Mouse (Mus musculus): Measurements from ENCODE around the gene Coq2. TPM values are rescaled to one million over a fixed set of nuclear protein-coding genes. Genes with fewer than 3 reads are reported as not detected.

The Coq2 gene
- total RNA-seq, 1 experiment, result 27.4 TPM

- Histone ChIP-seq H3K36me3 (ENCODE audit: control insufficient read depth, insufficient read depth, low read length, poor library complexity, severe bottlenecking) (no peaks in the 10 kb centered on the region), H3K4me3 (ENCODE audit: insufficient read depth in 1 of 2, low read depth in 1 of 2, low read length in 2 of 2, poor library complexity in 1 of 2, severe bottlenecking in 1 of 2) (no peak overlapping the region), H3K27ac (ENCODE audit: insufficient read depth, low read depth, low read length, poor library complexity, severe bottlenecking) (no peak overlapping the region), H3K9ac (ENCODE audit: insufficient read depth, low read depth, low read length, poor library complexity, severe bottlenecking) (no peak overlapping the region), H3K4me1 (ENCODE audit: control insufficient read depth in 2 of 2, insufficient read depth in 2 of 2, low read length in 2 of 2, poor library complexity in 1 of 2) (peaks cover 0 to 5% of the 10 kb centered on the region in 2 experiments; a peak in 3 of 4 replicates), H3K9me3 (ENCODE audit: control insufficient read depth, insufficient read depth, low read depth, low read length) (no peaks in the 10 kb centered on the region)
- no peak for DNase-seq (ENCODE audit: low read depth, low spot score)
- in situ Hi-C loops (cut with MboI; ENCODE audit: low sequenced_read_pairs in 2 of 2, unreplicated experiment in 2 of 2), result no loop called here
- TF ChIP-seq HCFC1 (IDR thresholded peaks at IDR 0.05; ENCODE audit: borderline replicate concordance, insufficient read depth, low read length) (no peak), ZC3H11A (IDR thresholded peaks at IDR 0.05; ENCODE audit: borderline replicate concordance, low read depth, low read length) (no peak), MAFK (IDR thresholded peaks at IDR 0.05; ENCODE audit: insufficient read depth, low read depth, low read length) (no peak), ZNF384 (IDR thresholded peaks at IDR 0.05; ENCODE audit: low read depth, low read length) (no peak), CHD2 (IDR thresholded peaks at IDR 0.05; ENCODE audit: low read depth, low read length) (no peak)
These were observed 30.9 kb downstream of the Coq2 start for GRCm38 (mm10) chr5:100643991-100644535.

GRCm38 (mm10) chr5:100643253-100643990 lies 31.5 kb downstream of the Coq2 start:
- Histone ChIP-seq H3K9ac (ENCODE audit: insufficient read depth, low read depth, low read length, poor library complexity, severe bottlenecking) (no peak overlapping the region), H3K36me3 (ENCODE audit: control insufficient read depth, insufficient read depth, low read length, poor library complexity, severe bottlenecking) (no peaks in the 10 kb centered on the region), H3K27ac (ENCODE audit: insufficient read depth, low read depth, low read length, poor library complexity, severe bottlenecking) (no peak overlapping the region), H3K4me1 (ENCODE audit: control insufficient read depth in 2 of 2, insufficient read depth in 2 of 2, low read length in 2 of 2, poor library complexity in 1 of 2) (peaks cover 0 to 3% of the 10 kb centered on the region in 2 experiments; a peak in 3 of 4 replicates), H3K9me3 (ENCODE audit: control insufficient read depth, insufficient read depth, low read depth, low read length) (no peaks in the 10 kb centered on the region), H3K4me3 (ENCODE audit: insufficient read depth in 1 of 2, low read depth in 1 of 2, low read length in 2 of 2, poor library complexity in 1 of 2, severe bottlenecking in 1 of 2) (no peak overlapping the region)
- TF ChIP-seq HCFC1 (IDR thresholded peaks at IDR 0.05; ENCODE audit: borderline replicate concordance, insufficient read depth, low read length) (no peak), ZNF384 (IDR thresholded peaks at IDR 0.05; ENCODE audit: low read depth, low read length) (no peak), ZC3H11A (IDR thresholded peaks at IDR 0.05; ENCODE audit: borderline replicate concordance, low read depth, low read length) (no peak), CHD2 (IDR thresholded peaks at IDR 0.05; ENCODE audit: low read depth, low read length) (no peak)
- no peak for DNase-seq (ENCODE audit: low read depth, low spot score)
- in situ Hi-C loops (cut with MboI; ENCODE audit: low sequenced_read_pairs in 2 of 2, unreplicated experiment in 2 of 2), result no loop called here

- no peaks in the 10 kb centered on the region for H3K4me1 ChIP-seq (ENCODE audit: control insufficient read depth in 2 of 2, insufficient read depth in 2 of 2, low read length in 2 of 2, poor library complexity in 1 of 2)
- DNase-seq (ENCODE audit: low read depth, low spot score), result no peak
- no peak overlapping the region for H3K27ac ChIP-seq (ENCODE audit: insufficient read depth, low read depth, low read length, poor library complexity, severe bottlenecking)
- no peaks in the 10 kb centered on the region for H3K36me3 ChIP-seq (ENCODE audit: control insufficient read depth, insufficient read depth, low read length, poor library complexity, severe bottlenecking)
- no peak overlapping the region for H3K4me3 ChIP-seq (ENCODE audit: insufficient read depth in 1 of 2, low read depth in 1 of 2, low read length in 2 of 2, poor library complexity in 1 of 2, severe bottlenecking in 1 of 2)
- in situ Hi-C loops (cut with MboI; ENCODE audit: low sequenced_read_pairs in 2 of 2, unreplicated experiment in 2 of 2), result no loop called here
- H3K9ac ChIP-seq (ENCODE audit: insufficient read depth, low read depth, low read length, poor library complexity, severe bottlenecking), result no peak overlapping the region
- no peak for TF ChIP-seq ZC3H11A (IDR thresholded peaks at IDR 0.05; ENCODE audit: borderline replicate concordance, low read depth, low read length)
- TF ChIP-seq CHD2 (IDR thresholded peaks at IDR 0.05; ENCODE audit: low read depth, low read length), result no peak
- no peak for TF ChIP-seq ZNF384 (IDR thresholded peaks at IDR 0.05; ENCODE audit: low read depth, low read length)
- no peak for TF ChIP-seq HCFC1 (IDR thresholded peaks at IDR 0.05; ENCODE audit: borderline replicate concordance, insufficient read depth, low read length)
- no peak for TF ChIP-seq MAFK (IDR thresholded peaks at IDR 0.05; ENCODE audit: insufficient read depth, low read depth, low read length)
- no peaks in the 10 kb centered on the region for H3K9me3 ChIP-seq (ENCODE audit: control insufficient read depth, insufficient read depth, low read depth, low read length)
These were observed 32.6 kb downstream of the Coq2 start for GRCm38 (mm10) chr5:100642316-100642715.

DNA sequence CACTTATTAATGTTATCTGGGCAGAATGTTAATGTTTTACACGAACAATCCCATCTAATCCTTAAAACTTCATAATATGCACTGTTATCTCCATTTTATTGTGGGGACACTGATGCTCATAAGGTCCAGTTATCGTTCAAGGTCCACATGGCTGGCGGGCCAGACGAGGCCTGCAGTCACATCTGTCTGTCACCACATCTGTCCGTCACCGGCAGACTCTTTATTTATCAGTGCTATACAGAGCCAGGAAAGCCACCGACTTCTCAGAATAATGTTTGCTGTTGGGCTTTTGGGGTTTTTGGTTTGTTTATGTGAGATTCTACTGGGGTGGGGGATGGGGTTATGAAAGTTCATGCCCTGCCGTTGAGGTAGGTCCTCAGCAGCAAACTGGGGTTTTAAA lies 36.5 kb downstream of the Coq2 start:
- DNase-seq (ENCODE audit: low read depth, low spot score), result no peak
- TF ChIP-seq HCFC1 (IDR thresholded peaks at IDR 0.05; ENCODE audit: borderline replicate concordance, insufficient read depth, low read length), result no peak
- TF ChIP-seq ZNF384 (IDR thresholded peaks at IDR 0.05; ENCODE audit: low read depth, low read length), result no peak
- TF ChIP-seq MAFK (IDR thresholded peaks at IDR 0.05; ENCODE audit: insufficient read depth, low read depth, low read length), result no peak
- no peak for TF ChIP-seq CHD2 (IDR thresholded peaks at IDR 0.05; ENCODE audit: low read depth, low read length)
- TF ChIP-seq ZC3H11A (IDR thresholded peaks at IDR 0.05; ENCODE audit: borderline replicate concordance, low read depth, low read length), result no peak
- in situ Hi-C loops (cut with MboI; ENCODE audit: low sequenced_read_pairs in 2 of 2, unreplicated experiment in 2 of 2), result no loop called here

More for the DNA sequence above, 36.5 kb downstream of the Coq2 start:
- Histone ChIP-seq H3K27ac (ENCODE audit: insufficient read depth, low read depth, low read length, poor library complexity, severe bottlenecking) (no peak overlapping the region), H3K36me3 (ENCODE audit: control insufficient read depth, insufficient read depth, low read length, poor library complexity, severe bottlenecking) (no peaks in the 10 kb centered on the region), H3K4me1 (ENCODE audit: control insufficient read depth in 2 of 2, insufficient read depth in 2 of 2, low read length in 2 of 2, poor library complexity in 1 of 2) (no peaks in the 10 kb centered on the region), H3K9ac (ENCODE audit: insufficient read depth, low read depth, low read length, poor library complexity, severe bottlenecking) (no peak overlapping the region), H3K9me3 (ENCODE audit: control insufficient read depth, insufficient read depth, low read depth, low read length) (no peaks in the 10 kb centered on the region), H3K4me3 (ENCODE audit: insufficient read depth in 1 of 2, low read depth in 1 of 2, low read length in 2 of 2, poor library complexity in 1 of 2, severe bottlenecking in 1 of 2) (no peak overlapping the region)
